Mouse (Mus musculus) cerebellum, postnatal 4 days (tissue): ENCODE measurements around the gene 1810055G02Rik.

Experiments used
- DNase-seq, 2 experiments: peaks; one replicate each; pipeline ENCODE4 v3.0.0; 2022; ENCODE audit warnings: low spot score in 2 of 2, mixed read lengths in 1 of 2

Gene 1810055G02Rik

DNA sequence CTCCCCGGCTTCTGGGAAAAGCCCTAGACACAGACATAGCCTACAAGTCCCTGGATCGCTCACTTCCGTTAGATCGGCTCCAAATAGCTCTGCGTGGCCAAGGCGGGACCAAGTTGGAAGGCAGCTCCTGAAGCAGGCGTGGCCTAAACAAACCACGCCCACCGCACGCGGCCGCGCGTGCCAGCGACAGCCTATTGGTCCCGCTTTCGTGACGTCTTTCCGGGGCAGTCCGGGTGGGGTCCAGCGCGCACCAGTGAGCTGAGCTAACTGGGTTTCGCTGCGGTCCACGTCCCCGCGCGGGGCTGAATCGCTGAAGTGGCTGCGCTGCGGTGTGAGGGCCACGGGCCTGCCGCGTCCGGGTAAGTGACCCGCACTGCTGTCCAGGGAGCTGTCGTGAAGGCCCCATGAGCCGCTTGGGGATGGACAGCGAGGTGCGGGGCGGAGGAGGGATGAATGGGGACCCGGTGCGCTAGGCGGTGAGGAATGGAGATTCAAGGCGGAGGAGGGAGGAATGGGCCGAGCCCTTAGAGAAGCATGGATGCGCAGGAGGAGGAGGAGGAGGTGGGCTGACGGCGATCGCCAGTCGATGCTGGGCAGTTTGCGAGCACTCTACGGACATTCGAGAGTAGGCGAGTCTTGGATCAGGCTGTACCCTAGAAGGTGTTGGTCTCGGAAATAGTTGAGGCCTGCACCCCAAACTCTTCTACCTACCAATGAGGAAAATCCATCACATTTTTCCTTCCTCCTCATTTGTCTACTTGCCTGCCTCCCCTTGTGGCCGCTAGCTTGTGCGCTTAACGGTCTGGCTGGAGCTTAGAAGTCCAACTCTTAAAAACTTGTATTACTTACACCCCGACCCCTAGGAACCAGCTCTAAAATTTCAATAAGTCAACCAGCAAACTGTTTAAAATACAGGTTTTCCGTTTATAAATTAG is at the start of gene 1810055G02Rik:
Gene 1810055G02Rik (plus strand): TSS at position 216 of the 935 bp plus-strand sequence.
- peak; percentile 96 to 98 for DNase-seq

- no peak for DNase-seq
These were observed 42.6 kb upstream of the 1810055G02Rik start for GRCm38 (mm10) chr19:3665510-3665909.

DNA sequence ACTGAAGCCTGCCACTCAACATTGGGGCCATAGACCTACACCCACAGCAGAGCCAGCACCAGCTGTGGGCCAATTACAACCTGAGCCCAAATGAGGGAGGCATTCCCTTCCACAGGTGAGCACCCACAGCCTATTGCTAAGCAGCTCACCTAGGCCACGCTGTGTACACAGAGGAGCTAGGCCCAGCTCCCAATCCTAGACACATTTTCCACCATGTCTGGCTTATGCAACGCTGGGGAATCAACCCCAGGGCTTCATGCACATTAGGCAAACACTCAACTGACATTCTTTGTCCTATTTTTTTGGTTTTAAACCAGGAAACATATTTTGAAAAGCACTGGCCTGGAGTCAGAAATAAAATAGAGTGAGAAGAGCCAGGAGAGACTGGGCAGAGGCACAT is 41.5 kb upstream of the 1810055G02Rik start:
- no peak for DNase-seq

DNA sequence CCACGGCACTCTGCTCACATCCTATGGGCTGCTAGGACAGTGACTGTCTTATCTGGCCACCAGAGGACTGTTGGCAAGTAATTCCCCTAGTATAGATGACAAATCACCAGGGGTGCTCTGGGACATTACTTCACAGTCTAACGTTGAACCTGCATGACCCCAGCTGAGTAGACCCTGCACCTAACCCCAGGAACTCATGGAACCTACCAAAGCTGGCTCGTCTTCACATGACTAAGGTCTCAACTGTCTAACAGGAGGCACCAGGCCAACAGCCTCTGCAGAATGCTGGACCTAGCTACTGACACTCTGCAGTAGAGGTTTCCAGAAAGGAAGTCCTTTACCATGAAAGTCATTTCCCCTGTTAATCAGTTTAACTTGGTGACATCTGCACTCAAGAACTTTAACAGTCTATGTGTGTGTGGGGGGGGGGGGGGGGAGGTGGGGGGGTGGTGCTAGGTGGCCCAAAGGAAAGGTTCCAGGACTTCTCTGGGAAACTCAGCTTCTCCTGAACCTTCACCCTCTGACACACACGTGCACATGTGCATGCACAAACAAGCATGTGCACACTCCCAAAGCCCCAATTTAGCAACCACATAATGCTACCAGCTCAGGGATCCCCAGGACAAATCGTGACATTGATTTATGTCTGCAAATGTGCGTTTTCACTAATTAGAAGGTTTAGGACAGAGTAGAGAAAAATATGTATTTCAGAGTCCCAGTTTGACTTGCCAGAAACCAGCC is 40.8 kb upstream of the 1810055G02Rik start:
- no peak for DNase-seq

- DNase-seq, result no peak
These were observed 40.1 kb upstream of the 1810055G02Rik start for GRCm38 (mm10) chr19:3667979-3668378.

DNA sequence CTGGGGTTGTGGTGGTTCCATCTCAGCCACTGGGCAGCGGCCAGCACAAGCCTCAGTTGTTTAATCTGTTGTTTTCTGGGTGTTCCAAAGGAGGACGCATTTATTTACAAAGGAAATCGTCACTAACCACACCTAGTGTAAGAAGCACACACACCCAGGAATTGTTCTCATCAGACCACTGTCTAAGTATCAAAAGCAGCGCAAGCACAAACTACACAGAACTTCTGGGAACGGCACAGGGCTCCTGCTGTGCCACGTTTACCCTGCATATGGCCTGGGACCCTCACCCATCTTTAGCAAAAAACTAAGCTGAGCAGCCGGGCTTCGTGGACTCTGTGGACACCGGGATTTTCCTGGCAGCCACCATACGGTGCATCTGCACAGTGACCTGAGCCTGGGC is 39.5 kb upstream of the 1810055G02Rik start:
- no peak for DNase-seq

DNA sequence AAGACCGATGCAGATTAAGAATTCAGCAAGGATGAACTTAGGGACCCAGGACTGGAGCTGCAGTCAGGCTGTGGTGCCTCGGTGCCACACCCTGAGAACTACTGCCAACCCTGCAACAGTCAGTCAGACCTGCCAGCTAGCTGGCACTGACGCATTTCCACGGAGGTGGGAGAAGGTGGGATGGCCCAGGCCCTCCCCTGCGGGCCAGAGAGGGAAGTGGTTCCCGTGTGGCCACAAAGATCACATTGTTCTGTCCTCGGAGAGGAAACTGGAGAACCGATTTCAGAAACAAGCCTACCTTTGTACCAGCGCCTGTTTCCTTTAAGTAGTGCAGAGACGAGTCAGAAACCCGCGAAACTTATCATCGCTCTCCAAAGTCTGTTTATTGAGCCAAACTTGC is 39.0 kb upstream of the 1810055G02Rik start:
- no peak for DNase-seq

GRCm38 (mm10) chr19:3673149-3673548 is 34.9 kb upstream of the 1810055G02Rik start:
- DNase-seq, result no peak

DNA sequence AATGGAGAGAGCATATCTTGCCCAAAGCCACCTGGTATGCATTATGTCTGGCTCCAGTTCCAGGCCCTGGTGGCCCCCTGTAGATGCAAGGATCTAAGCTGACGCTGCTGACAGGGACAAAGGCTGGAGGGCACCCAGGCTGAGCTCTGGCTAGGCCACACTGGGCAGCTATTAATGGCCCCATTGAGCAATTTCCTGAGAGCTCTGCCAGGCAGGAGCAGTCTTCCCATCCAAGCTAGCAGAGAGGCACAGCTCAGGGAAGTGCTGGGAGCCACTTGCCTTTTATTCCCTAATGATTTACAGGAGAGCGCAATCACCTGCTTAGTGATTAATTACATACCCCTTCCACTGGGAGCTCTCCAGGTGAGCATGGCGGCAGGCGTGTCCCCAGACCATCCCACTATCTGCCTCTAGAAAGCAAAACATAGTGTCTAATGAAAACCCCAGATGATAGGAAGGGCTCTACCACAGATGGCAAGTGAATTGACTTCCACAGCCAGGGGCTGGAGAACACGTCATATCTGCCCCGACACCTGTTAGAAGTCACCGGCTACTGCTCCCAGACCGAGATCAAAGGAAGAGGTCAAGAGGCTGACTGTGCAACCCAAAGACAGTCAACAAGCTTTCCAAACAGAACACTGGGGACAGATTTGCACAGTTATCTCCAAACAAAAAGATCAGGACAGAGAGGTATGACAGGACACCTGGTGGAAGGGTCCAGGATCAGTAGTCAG is 33.8 kb upstream of the 1810055G02Rik start:
- no peak for DNase-seq

DNA sequence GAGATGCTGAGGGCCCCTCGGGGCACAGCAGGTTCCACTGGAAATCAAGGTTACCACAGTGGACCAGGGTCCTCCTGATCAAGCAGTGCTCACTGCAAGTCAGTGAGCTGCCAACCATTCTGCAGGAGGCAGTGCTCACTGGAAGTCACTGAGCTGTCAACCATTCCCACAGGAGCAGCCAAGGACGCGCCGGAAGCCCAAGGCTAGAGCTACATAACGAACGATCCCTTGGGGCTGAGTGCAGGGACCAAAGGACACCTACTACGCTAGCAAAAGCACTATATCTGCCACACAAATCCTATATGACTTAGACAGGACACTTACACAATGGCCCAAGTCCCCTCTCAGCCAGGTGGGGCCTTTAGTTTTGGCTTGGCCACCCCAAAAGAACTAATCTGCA is 27.4 kb upstream of the 1810055G02Rik start:
- no peak for DNase-seq

- peak; percentile 55 to 77 for DNase-seq
These were observed 26.7 kb upstream of the 1810055G02Rik start for GRCm38 (mm10) chr19:3681310-3681934.

- DNase-seq, result no peak
These were observed 23.7 kb upstream of the 1810055G02Rik start for GRCm38 (mm10) chr19:3684414-3684813.

GRCm38 (mm10) chr19:3684957-3685580 is 23.0 kb upstream of the 1810055G02Rik start:
- no peak for DNase-seq

- DNase-seq, result peak in 1 of 2 experiments; percentile 24
These were observed 22.4 kb upstream of the 1810055G02Rik start for GRCm38 (mm10) chr19:3685611-3686214.

DNA sequence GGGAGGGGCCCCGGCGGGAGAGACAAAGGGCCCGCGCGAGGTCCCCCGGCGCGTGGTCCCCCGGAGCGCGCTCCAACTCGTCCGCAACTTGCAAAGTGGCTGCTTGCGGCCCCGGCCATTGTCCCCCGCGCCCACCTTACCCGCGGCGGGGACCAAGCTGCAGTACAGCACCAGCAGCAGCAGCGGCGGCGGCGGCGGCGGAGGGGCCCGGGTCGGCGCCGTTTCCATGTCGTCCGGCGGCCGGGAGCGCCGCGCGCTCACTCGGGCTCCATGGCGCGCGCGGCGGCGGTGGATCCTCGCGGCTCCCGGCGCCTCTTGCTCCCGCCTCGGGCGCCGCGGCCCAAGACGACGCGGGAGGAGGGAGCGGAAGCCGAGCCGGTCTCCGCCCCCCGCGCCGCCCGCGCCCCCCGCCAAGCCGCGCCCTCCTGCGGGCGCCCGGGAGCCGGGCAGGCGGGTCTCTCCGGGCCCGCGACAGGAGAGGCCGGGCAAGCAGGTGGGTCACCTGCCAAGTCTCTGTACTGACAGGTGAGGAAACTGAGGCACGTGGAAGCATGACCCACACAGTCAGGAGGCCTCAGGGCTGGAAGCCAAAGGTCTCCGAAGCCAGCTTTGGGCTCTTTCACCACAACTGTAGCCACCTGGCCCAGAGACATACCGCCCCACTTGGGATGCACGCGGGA is 21.7 kb upstream of the 1810055G02Rik start, which contains the start of gene Lrp5:
Gene Lrp5 (minus strand): TSS at position 350 of the 680 bp plus-strand sequence.
- peak in 1 of 2 experiments; percentile 18 for DNase-seq

- DNase-seq, result no peak
These were observed 20.4 kb upstream of the 1810055G02Rik start for GRCm38 (mm10) chr19:3687676-3688171.

GRCm38 (mm10) chr19:3691337-3691736 is 16.8 kb upstream of the 1810055G02Rik start:
- DNase-seq, result no peak

GRCm38 (mm10) chr19:3692414-3693145 is 15.5 kb upstream of the 1810055G02Rik start:
- no peak for DNase-seq

GRCm38 (mm10) chr19:3694476-3694875 is 13.6 kb upstream of the 1810055G02Rik start:
- DNase-seq, result no peak
